Mouse (Mus musculus) embryo, embryonic 10 days (tissue): ENCODE data around the gene Hdac1.
A peak's percentile ranks its signal among the peaks of the same experiment; 100 is the strongest.

ENCODE experiments used
- DNase-seq: peaks from one replicate; pipeline ENCODE4 v3.0.0-alpha.2; 2015; ENCODE audit warnings: low spot score

Gene Hdac1

DNA sequence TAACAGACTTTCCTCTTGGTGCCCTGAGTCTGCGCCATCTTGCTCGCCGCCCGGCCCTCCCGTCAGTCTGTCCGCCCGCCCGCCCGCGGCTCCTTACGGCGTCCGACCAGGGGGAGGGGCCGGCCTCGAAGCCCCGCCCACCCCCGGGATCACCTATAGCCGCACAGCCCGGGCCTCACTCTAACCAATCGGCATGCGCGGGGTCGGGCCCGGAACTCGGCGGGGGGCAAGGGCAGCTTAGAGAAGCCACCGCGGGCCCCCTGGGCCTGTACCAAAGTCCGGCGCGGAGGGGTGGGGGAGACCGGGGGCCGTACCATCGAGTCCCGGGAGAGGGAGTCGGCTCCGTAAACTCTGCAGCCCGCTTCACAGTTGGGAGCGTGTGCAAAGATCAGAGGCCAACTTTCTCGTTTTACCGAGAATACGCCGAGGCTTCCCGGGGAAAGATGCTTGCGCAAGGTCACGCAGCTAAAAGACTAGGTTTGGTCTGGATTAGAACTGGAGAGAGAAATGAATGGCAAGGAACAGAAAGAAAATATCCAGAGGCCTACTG is at the start of gene Hdac1:
Gene Hdac1 (minus strand): TSS at position 122 of the 550 bp plus-strand sequence.
- peak; percentile 96 for DNase-seq

DNA sequence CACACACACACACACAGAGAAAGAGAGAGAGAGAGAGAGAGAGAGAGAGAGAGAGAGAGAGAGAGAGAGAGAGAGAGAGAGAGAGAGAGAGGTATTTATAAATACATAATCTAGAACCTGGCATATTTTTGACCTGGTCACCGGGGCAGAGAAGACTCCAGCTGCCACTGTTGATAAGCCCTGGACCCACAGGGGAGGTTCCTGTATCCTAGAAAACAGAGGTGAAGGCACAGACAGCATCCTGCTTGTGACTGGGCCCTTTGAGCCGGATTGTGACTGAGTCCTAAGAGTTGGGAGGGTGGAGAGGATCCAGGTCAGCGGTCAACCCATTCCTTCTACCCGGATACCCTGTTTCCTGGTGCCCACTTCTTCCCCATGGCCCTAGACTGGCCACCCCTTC is 46.4 kb upstream of the Hdac1 start:
- no peak for DNase-seq

DNA sequence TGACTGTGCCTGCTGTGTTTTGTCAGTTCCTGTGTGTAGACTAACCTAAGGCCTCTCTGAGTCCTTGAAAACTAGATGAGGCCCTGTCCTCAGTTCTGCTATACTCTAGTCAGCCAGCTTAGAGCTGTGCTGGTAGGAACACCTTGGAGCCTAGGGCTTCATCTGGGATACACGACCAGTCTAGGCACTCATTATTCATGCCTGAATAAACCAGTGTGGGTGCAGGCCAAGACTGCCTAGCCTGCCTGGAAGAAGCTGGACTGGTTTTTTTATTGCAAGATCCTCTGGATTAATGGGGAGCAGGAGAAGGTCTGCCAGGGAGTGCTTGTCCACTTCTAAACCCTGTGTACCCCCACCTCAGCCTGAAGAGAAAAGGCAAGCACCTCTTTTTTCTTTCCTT is 44.4 kb upstream of the Hdac1 start:
- DNase-seq = no peak

DNA sequence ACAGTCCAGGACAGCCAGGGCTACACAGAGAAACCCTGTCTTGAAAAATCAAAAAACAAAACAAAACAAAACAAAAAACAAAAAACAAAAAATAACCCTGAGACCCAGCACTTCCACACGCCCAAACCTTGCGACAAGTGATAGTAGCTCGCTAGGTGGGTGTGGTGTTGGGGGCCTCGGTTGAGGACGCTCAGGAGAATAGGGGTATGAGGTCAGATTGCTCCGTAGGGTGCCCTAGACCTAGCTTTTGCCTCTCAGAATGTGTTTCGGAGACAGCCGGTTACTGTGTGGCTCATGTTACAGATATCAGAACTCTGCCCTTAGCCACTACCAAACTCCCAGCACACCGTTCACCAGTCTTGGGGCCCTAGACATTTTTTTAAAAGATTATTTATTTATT is 43.3 kb upstream of the Hdac1 start:
- no peak for DNase-seq

DNA sequence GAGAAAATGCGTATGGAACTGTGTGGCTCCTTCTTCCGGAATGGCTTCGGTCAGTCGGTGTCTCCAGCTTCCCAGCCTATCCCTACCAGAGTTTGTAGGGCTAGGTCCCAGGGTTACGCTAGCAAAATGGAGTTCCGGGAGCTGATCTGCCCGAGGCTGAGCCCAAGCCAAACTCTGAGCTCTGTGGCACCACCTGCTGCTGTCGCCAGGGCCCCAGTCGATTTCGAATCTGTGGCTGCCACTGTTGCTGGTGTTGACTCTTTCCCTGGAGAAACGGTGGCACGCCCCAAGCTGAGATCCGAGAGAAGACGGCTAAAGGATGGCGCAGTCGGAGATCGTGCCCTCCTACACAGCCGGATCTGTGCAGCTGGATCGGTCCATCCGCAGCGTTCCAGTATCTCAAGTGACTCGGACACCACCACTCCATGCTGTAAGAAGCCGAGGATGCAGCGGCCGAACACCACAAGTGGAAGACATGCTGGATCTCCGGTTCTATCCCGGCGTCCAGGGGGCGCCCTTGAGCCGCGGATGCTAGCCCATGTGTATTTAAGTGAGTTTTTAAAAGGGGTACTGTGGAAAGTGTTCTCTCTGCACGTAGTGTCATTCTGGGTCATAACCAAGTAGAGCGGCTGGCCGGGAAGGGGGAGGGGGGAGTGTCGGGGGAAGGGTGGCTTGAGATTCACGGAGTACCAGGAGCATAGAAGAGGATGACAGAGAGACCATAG is 42.5 kb upstream of the Hdac1 start:
- peak; percentile 89 for DNase-seq

DNA sequence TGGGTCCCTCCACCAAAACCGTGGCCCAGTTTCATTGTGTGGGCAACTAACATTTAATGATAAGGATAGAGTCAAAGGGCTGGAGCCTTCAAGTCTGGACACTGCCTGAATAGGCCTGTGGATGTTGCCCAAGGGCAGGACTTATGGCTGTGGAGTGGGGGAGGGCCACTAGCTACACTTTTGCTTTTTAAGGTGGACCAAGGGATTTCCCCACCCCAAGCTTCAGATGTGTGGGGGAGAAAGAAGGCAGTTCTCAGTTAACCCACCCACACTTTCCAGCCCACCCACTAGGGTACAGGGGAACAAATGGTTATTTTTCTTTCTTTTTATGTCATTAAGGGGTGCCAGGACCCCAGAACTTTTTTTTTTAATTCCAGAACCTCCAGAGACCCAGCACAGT is 41.9 kb upstream of the Hdac1 start:
- no peak for DNase-seq

DNA sequence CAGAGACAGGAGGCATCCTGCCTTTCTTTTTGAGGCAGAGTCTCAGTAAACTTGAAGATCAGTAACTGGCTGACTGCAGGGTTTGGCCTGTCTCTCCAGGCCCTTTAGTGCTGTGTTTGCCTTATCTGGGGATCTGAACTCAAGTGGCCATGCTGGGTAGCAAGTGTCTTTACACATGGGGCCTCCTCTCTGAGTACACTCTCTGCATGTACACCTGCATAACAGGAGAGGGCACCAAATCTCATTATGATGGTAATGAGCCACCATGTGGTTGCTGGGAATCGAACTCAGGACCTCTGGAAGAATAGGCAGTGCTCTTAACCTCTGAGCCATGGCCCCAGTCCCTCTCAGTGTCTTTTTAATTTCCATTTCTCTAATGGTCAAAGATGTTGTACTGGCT is 39.7 kb upstream of the Hdac1 start:
- no peak for DNase-seq

DNA sequence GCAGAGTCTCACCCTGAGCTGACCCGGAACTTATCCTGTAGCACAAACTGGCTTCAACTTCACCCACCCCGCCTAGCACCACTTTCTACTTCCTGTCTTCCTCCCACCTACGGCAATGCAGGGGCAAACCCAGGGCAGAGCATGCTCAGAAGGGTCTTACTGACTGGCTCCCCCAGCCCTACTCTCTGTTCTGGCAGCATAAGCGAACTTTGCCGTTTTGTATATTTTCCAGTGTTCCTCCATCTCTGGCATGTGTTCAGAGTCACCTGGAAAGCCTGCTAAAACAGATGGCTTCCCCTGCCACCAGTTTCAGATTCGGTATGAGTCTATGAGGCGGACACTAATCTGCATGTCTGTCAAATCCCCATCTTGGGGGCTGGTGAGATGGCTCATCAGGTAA is 37.8 kb upstream of the Hdac1 start:
- no peak for DNase-seq

DNA sequence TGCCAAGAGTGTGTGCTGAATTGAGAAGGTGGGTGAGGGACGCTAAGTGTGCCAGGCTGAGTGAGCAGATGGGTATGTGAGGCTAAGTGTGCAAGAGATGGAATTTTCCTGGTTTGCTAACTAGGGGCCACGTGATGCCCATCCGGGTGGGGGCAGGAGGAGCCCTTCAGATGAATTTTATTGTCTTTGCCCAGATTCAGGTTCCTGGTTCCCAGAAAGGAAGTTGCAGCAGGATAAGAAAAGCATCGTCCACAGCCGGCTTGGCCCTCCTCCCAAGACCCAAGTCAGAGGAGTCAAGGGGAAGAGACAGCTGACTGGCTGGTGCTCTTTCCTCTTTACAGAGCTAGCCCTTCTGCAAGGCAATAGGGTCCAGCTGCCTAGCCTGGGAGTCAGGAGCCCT is 36.0 kb upstream of the Hdac1 start, which contains the start of gene Fam167b:
Gene Fam167b (minus strand): TSS at position 84 of the 400 bp plus-strand sequence.
- DNase-seq = no peak

DNA sequence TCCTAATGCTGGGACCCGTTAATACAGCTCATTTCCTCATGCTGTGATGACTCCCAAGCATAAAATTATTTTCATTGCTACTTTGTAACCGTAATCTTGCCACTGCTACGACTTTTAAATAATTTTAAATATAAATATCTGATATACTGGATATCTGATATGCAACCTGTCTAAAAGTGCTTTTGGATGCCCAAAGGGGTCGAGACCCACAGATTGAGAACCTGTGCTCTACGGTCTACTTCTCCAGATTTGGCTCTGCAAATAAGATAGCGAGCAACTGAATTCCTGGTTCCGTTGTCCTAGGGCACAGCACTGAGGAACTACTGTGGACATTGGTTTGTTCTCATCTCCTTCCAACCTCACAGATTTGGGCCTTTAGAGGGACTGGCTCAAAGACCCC is 35.2 kb upstream of the Hdac1 start:
- no peak for DNase-seq

DNA sequence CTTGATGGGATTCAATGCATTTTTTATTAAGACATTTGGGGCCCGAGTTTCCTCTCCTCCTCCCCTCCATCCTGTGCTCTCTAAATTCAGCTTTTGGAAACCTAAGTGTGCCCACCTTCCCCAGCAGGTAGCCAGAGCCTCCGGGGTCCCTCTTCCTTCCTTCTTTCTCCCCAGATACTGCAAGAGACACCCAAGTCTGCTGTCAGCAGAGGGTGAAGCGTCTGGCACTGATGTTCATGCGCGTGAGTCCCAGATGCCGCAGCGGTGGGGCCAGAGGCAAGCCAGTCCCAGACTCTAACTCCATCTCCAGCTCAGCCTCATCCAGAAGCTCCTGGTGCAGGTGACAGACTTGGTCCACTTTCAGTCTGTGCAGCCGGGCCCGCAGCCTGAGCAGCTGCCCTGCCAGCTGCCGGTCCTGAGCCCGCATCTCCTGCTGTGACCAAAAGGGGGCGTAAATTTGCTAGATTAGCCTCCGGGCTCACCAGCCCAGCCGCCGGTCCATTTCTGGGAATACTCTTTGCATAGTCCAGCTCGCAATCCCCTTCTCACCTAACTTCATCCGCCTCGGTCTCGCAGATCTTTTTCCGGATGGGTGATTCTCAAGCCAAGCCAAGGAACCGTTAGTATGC is 34.5 kb upstream of the Hdac1 start:
- peak; percentile 82 for DNase-seq

DNA sequence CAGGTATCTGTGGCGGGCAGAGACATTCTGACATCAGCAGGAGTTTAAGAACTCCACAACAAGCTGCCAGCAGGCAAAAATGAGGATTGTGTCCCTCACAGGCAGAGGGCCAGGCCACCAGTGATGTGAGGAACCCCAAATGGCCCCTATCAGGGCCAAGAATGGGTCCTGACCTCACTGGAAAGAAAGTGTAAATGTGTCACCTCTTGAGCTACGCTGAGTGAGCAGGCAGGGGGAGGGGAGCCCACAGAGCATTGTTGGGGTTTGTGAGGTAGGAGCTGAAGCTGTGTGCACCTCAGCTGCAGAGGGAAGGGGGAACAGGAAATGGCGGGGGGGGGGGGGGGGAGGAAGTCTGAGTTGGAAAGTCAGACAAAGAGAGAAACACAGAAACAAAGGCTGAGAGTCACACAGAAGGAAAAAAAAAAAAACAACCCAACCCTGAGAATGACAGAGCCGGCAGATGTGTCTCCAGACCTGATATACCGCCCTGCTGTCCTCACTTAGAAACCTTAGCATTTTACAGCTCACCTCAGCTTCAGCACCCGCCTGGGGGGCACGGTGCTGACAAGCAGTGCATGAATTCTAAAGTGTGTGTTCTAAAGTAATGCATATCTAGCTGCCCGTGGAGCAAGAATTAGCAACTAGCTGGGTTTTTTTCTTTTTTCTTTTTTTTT is 32.8 kb upstream of the Hdac1 start:
- no peak for DNase-seq

DNA sequence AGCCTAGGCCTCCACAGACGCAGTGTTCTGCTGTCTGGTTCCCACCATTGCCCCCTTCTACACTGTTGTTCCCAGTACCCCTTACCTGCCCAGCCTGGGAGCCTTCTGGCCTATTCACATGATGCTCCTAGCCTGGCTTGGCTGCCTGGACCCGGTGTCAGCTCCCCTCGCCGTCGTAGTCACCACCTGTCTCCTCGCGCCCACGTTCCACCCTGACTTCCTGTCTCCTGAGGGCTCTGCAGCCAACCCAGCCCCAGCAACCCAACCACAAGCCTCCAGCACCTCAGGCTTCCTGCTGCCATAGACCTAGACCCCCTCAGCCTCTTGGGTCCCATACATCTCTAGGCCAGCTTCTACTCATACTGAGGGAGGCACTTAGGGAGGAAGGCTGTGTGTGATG is 30.9 kb upstream of the Hdac1 start, which contains the start of gene Lck:
Gene Lck (minus strand): TSS at position 212 of the 400 bp plus-strand sequence.
- no peak for DNase-seq

DNA sequence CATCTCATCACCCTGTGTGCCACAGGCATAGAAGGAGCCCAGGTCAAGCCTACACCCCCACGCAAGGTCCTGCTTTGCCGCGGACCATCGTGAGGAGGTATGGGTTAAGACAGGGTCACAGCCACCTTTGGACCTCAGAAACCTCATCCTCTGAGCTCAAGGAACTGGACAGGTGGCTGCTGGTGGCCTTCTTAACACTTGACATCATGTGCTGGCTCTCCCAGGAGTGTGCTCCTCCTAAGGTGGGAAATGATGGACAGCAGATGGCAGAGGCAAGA is 30.5 kb upstream of the Hdac1 start:
- no peak for DNase-seq

DNA sequence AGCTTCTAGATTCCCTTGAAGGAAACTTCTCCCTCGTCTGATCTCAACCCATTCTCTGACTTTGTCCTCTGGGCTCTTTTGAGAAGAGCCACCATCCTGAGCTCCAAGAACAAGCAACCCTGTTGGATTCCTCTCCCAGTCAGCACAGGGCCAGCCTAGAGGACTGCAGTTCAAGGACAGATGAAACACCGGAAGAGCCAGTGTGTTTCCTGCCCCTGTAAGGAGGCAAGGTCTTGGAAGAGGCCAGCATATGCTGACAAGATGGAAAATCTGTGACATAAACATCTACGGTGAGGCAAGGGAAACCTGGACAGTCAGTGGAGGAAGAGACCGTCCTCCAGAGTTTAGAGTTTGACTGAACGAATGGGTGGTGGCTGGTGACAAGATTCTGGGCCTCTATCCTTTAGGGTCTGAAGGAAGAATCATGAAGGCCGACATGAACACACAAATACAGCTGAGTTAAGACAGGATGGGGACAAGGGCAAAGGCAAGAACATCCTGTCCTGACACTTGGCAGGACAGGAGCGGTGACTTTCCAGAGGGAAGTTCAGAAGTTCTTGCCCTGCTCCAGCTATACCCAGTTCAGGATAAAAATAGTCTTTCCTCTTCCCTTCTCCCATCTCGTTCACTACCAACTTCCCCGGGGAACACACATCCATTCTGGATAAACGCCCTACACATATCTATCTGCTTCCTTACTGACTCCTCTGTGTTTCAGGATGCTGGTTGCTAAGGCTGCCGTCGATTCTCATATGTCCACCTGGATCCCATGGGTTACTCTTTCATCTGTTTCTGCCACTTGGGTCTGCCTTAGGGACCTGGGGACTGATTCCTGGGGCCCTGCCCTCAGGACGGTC is 30.0 kb upstream of the Hdac1 start:
- DNase-seq = no peak

DNA sequence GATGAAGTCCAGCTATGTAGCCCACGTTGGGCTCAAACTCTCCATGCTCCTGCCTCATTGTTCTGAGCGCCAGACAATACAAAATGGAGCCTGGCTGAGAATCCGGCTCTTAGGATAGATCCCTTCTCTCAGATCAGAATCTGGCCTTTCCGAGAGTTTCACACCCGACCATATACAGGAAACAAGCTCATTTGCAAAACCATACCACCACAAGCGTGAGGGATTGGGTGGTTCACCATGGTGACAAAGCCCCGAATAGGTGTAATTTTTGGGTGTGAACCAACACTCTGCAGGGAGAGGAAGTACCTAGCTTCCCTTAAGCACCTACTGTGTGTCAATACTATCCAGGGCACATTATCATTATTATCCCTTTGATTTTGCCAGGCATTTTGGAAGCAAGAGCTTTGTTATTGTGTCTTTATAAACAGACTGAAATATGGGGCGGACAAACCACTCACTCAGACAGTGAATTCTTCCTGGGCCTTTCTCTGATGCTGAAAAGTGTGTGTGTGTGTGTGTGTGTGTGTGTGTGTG is 29.1 kb upstream of the Hdac1 start:
- no peak for DNase-seq

DNA sequence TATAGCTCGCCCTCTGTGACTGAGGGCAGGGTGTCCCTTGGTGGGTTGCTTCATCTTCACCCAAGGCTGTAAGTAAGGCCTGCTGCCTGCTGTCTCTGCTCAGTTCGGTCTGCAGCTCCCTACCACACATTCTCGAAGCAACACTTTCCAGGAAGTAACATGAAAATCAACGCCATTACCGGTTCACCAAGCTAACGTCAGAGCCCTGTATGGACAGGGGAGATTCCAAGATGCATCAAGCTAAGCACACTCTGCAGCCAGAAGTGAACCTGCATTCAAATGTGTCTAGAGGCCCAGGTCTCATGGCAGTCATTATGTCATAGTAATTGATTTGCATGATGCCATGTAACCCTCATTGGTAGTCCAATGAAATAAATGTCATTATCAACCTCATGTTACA is 27.5 kb upstream of the Hdac1 start:
- DNase-seq = no peak

DNA sequence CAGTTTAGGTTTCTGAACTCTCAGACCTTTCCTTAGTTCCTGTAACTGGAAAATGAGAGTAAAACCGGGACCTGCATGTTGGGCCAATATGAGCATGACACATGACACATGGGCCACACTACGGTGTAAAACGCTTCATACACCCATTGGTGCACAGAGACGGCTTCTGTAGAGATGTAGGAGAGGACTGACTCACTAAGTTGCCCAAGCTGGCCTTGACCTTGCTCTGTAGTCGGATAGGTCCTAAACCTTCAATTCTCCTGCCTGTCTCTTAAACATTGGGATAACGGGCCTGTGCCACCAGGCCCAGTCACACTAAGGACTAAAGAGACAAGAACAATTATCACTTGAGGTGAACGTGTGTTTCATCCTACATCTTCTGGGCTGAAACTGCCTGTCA is 25.9 kb upstream of the Hdac1 start:
- no peak for DNase-seq

DNA sequence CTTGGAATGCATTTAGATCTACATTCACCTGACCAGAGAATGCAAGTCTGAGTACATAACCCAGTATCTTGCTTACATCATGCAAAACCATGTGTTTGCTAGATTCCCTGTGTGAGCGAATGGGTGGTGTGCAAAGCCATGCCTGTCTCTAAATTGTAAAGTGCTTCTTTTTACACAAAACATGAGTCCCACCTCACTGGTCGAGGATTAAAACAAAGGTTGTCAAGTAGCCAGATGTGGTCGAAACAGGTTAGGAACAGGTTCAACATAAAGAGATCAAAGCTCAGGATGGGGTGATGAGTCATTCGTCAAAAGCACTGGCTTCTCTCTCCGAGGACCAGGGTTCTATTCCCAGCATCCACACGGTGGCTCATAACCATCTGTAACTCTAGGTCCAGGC is 22.6 kb upstream of the Hdac1 start:
- no peak for DNase-seq

DNA sequence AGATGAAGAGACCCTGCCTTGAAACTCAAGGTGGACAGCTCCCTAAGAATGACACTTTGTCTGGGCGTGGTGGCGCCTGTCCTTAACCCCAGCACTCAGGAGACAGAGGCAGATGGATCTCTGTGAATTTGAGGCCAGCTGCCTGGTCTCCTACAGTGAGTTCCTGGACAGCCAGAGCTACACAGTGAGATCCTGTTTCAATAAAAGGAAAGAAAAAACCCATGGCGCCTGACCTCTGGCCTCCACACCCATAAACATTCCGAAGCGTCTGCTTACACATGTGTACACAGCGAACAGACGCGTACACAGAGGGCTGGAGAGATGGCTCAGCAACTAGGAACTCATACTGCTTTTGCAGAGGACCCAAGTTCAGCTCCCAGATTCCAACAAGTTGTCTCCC is 21.2 kb upstream of the Hdac1 start:
- DNase-seq = peak; percentile 72

DNA sequence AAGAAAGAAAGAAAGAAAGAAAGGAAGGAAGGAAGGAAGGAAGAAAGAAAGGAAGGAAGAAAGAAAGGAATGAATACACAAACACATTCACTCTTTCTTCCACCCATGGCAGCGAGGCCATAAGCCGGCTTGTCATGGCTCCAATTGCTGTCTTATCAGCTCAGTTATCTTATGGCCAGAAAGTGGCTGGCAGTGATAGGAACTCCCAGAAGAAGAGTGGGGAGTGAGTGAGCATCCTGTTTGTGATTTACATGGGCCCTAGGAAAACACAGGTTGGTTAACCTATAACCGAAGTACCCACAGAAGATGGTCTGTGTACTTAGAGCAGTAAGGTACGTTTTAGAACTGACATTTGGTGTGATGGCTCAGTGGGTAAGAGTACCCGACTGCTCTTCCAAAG is 18.7 kb upstream of the Hdac1 start:
- no peak for DNase-seq

DNA sequence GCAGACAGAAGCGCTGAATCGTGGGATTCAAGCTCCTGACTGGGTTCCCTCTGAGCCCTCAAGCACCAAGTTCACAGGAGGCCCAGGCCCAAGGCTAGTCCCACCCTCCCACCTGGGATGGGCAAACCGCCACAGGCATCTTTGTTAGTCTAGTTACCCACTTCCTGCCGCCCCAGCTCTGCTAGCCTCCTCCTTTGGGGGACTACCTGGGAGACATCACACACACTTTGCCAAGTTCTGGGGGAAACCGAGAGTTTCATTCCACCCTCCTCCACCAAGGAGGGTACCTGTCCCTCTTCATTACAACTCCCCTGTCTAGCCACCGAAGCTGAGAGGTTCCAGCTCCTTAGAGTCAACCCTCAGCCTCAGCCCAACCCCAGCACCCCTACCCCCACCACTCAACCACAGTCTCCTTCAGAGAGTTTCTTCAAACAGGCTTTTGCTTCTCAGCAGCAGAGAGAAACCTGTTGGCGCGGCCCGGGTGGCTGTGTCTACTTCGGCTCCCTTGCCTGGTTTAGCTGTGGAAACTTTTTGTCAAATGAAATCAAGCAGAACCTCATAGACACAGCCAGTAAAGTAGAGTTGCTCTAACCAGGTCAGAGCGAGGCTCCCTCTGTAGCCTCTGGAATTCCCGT is 15.9 kb upstream of the Hdac1 start:
- DNase-seq = no peak
